Mouse (Mus musculus): ENCODE measurements around the gene Omt2b.
"Not testable (repeated sequence)": the region's sequence is repeated elsewhere in the genome, so short reads cannot be mapped to it uniquely, and the experiment has no call there.

Omt2b gene

GRCm38 (mm10) chr9:78327289-78327688, at the start of gene Omt2b:
TSS of gene Omt2b (plus strand) at chr9:78327589.
- not testable (repeated sequence) for DNase-seq

GRCm38 (mm10) chr9:78282002-78282711, 45.2 kb upstream of the Omt2b start:
- DNase-seq, result peak; percentile 77

- DNase-seq, result not testable (repeated sequence)
Observed at GRCm38 (mm10) chr9:78289063-78289462, 38.3 kb upstream of the Omt2b start.

- not testable (repeated sequence) for DNase-seq
Observed at GRCm38 (mm10) chr9:78289723-78290122, 37.7 kb upstream of the Omt2b start, which contains the start of gene Gm10639. TSS of gene Gm10639 (plus strand) at chr9:78289923.

GRCm38 (mm10) chr9:78292462-78292861, 34.9 kb upstream of the Omt2b start:
- not testable (repeated sequence) for DNase-seq

- peak; percentile 47 for DNase-seq
Observed at GRCm38 (mm10) chr9:78293683-78294082, 33.7 kb upstream of the Omt2b start.

GRCm38 (mm10) chr9:78294781-78295180, 32.6 kb upstream of the Omt2b start:
- peak; percentile 20 for DNase-seq

DNA sequence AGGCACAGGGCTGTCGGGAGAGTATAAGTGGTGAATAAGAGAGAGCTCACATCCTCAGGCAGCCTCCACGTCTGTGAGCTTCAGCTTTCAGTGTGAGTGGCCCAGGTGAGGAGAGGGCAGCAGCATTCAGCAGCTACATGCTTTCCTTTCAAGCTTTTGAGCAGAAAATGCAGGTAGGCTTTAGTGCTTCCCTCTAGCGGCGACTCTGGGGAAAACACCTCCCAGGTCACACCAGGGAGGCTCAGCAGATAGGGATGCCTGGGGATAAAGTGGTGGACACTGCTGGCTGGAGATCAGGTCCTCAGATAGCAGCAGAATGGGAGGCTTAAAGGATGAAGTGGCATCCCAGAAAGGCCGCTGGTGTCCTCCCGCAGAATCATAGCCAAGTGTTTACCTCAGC, 31.3 kb upstream of the Omt2b start:
- peak; percentile 38 for DNase-seq

DNA sequence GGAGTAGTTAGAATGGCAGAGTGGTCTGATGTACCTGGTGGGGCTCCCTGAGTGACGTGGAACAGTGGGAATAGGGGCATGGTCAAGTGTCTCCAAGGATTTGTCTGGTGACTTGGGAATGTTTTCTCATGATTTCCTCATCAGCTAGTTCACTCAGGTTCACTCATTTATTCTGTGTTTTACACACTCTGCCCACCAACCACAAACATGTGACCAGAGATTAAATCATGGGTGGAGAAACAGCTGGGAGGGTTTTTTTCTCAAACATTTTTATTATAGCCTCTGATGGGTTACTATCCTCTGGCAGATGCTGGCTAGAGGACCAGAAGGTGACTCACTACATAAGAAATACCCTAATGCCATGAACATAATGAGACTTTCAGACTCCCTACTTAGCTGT, 29.2 kb upstream of the Omt2b start:
- no peak for DNase-seq

- not testable (repeated sequence) for DNase-seq
Observed at GRCm38 (mm10) chr9:78299143-78299542, 28.2 kb upstream of the Omt2b start.

DNA sequence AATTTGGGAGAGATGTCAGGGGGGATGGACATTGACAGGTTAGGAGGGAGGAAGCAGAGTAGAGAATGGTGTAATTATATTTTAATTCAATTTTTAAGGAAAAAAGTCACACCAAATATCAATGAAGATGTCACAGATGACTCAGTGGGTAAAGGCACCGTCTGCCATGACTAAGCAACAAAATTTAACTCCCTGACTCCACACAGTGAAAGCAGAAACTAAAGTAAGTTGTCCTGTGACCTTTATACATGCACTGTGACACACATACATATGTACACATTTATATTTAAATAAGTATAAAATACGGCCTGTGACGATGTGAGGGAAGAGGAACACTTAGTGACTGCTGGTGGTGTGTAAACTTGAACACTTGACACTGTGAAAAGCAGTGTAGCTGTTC, 19.3 kb upstream of the Omt2b start:
- DNase-seq, result not testable (repeated sequence)

DNA sequence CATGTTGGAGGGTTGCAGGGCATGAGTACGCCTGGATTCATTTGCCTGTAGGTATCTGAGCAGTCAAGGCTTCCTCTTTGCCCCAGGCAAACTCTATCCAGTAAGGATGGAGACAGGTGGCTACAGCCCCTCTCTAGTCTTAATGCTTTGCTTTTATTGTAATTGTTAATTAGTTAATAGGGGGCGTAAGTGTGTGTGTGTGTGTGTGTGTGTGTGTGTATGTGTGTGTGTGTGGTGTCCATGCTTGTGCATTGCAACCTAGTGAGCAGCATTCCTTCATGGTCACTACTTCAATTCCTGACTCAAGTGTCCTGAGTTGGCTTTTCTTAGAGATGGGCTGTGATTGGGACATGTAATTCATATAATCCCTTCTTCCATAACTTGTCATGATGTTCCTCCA, 12.7 kb upstream of the Omt2b start, which contains the start of gene Omt2a:
Gene Omt2a, minus strand, starts transcription at position 101 of the 400 bp plus-strand sequence.
- DNase-seq, result no peak

- no peak for DNase-seq
Observed at GRCm38 (mm10) chr9:78319499-78319898, 7.9 kb upstream of the Omt2b start.

GRCm38 (mm10) chr9:78337050-78337449, 9.7 kb downstream of the Omt2b start:
- DNase-seq, result not testable (repeated sequence)

- peak; percentile 24 for DNase-seq
Observed at GRCm38 (mm10) chr9:78340324-78340723, 12.9 kb downstream of the Omt2b start.

GRCm38 (mm10) chr9:78342494-78342893, 15.1 kb downstream of the Omt2b start:
- peak; percentile 19 for DNase-seq

- peak; percentile 55 for DNase-seq
Observed at GRCm38 (mm10) chr9:78343055-78343454, 15.7 kb downstream of the Omt2b start.

DNA sequence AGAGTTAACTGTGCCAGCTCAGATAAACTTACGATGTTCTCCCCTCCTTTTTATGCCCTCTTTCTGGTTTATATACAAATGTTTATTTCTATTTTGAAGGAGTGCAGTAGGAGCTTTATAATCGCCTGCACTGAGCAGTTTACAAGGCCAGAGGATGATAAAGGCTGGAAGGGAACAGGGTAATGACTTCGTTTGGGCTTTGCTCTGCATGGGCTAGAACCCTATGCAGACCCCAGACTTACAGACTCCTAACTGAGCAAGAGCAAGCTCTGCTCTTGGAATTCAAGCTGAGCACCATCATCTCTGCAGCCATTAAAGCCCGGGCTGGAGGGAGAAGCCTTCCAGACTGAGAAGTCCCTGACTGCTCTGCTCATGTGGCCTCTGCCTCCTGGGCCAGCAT, 17.8 kb downstream of the Omt2b start:
- not testable (repeated sequence) for DNase-seq

DNA sequence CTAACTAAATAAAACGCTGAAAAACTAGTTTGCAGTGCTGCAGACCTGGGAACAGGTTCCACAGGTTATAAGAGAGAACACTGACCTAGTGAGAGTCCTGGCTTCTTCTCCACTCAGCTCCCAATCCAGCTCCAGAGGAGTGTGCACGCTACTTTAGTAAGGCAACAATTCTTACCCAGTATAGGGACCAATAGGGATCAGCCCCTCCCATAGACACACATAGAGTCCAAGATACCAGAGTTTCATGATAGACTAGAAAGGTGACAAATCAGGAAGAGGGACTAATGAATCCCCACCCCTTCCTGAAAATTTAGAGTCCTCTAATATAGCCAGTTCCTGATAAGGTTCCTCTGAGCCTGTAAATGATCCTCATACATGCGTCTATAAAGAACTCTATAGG, 19.6 kb downstream of the Omt2b start:
- peak; percentile 49 for DNase-seq

DNA sequence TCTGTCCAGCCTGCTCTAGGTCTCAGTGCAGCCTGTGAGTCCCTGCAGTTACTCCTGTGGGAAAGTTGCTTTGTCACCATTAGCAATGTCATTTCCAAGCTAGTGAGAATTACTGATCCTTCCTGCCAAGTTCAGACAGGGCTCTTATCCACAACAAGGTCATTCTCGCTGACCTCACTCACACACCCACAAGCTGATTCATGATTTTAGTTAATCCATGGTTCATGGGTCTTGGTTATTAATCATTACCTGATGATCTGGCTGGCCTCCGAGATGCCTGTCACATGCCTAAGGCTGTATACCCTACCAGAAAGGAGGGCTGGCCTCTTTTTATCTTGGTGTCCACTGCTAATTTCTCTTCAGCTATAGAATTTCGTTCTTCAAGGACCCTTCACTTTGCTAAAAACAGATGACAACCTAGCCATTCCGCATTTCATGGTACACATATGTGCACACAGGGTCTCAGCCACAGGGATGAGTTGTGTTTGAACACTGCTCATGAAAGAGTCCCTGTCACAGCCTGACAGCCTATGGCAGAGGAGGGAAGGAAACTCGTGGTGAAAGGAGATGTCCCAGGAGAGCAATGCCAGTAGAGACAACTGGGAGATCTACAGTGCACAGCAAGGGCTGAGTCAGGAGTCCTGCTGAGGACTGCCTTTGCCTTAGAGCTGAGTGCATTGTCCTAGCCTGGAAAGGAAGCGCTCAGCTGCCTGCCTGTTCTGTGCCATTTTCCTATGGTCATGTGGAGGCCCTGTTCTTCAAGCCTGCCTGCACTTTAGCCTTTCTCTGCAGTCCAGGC, 21.0 kb downstream of the Omt2b start:
- peak; percentile 94 for DNase-seq

DNA sequence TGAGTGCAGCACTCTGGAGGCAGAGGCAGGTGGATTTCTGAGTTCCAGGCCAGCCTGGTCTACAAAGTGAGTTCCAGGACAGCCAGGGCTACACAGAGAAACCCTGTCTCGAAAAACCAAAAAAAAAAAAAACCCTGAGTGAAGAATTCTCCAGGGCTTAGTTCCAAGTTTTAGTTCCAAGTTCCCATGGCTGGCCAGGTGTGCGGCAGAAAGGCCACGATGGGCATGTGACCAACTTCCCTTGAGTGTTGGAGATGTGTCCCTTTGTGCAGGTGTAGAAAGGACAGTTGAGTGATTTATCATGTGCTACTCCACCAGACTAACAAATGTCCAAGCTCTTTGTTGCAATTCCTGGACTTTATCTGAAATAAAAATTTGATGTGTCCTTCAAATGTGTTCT, 21.8 kb downstream of the Omt2b start:
- peak; percentile 47 for DNase-seq

GRCm38 (mm10) chr9:78350007-78350406, 22.6 kb downstream of the Omt2b start:
- DNase-seq, result not testable (repeated sequence)

DNA sequence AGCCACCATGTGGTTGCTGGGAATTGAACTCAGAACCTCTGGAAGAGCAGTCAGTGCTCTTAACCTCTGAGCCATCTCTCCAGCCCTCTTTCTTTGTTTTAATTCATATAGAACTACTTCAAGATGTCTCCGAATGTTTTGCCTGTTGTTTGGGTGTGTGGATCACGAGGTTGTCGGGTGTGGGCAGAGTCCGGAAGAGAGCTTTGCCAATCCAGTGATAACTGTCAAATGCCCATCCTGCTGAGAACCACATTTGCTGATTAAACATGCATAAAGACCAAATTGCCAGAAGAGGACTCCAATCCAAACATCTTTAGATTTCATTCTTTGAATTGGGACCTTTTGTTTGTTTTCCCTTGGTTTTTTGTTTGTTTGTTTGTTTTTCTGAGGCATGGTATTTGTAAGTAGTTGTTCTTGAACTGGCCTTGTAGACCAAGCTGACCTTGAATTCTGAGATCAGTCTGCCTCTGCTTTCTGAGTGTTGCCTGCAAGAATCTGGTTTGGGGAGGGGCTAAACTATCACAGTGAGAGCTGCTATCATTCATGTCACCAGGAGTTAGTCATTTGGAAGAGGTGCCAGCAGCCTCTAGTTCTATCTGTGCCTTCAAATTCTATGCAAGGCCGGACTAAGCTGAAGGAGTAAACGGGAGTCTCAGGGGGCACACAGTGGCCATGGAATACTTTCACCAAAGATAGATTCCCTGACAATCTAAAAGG, 24.3 kb downstream of the Omt2b start:
- DNase-seq, result no peak

Data from kidney, adult 11 months (tissue).